Mouse (Mus musculus): Measurements from ENCODE around the gene Gm49340.

DNA sequence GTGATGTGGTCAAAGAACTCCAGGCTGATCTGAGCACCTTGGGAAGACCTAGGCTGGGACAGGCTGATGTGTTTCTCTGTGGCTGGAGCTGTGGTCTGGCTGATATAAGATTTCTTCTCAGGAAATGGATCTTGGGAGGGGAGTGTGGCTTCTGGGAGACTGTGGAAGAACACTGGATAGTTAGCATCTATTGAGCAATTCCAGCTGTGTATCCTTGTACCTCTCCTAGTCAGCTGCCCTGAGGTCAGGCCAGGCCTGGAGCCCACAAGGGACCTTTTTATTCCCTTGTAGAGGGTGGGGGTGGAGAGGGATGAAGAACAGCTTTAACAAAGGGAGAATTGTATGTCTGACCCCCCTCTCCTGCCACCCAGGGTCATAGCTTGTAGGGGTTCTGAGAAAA lies 45.2 kb upstream of the Gm49340 start:
- TF ChIP-seq CTCF (IDR thresholded peaks at IDR 0.05; ENCODE audit: low read depth, low read length): no peak
- no peak for TF ChIP-seq POLR2A (IDR thresholded peaks at IDR 0.05; ENCODE audit: extremely low read depth, insufficient read depth, low read length)
